ENCODE assay signal across 8 mouse cellular contexts in the genomic region with DNA sequence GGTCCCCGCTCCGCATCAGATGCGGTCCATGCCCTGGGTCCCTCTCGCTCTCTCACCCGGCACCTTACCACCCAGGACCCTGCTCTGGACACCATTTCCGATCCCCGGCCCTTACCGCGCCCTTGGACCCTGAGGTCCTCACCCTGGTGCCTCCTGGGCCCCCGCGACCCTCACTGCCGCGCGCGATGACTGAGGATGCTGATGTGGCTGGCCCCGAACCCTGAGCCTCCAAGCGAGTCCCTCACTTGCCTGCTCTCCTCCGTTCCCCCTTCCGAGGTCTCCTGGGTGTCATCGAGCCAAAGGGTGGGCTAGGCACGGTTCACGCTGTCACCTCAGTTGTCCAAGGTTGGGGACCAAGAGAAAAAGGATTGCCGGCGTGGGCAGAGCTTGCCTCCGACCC. TPM values are rescaled to one million over a fixed set of nuclear protein-coding genes. Genes with fewer than 3 reads are reported as not detected.
DNase-seq lines count a peak whose midpoint lies in the region; ATAC-seq and TF ChIP-seq lines count a peak whose summit lies in the region.

No protein-coding gene starts in this region.

- no peak for ATAC-seq in embryonic facial prominence, embryonic 14.5 days (ENCODE audit: low read depth)
- no peak for ATAC-seq in hindbrain, postnatal 0 days
- no peak for ATAC-seq in midbrain, embryonic 16.5 days

- H3K4me2 ChIP-seq in embryonic facial prominence, embryonic 14.5 days (ENCODE audit: low read depth, low read length), result peak overlapping the region; percentile 70
- H3K4me2 ChIP-seq in hindbrain, postnatal 0 days (ENCODE audit: low read depth, low read length), result peak overlapping the region; percentile 65
- H3K4me2 ChIP-seq in midbrain, embryonic 16.5 days (ENCODE audit: low read length), result peak overlapping the region; percentile 78

- peak overlapping the region; percentile 49 for H3K9ac ChIP-seq in embryonic facial prominence, embryonic 14.5 days (ENCODE audit: low read depth, low read length)
- H3K9ac ChIP-seq in hindbrain, postnatal 0 days (replicated peaks; ENCODE audit: low read length), result peak overlapping the region; percentile 51
- H3K9ac ChIP-seq in midbrain, embryonic 16.5 days (ENCODE audit: low read depth, low read length), result peak overlapping the region; percentile 59

- intact Hi-C loops in left cerebral cortex, adult 2 months (cut with DNase I), result loop anchor here (2.0 kb wide), 1 partner anchor 22 kb away; no protein-coding TSS in a partner anchor
- intact Hi-C loops in left cerebral cortex, postnatal 25 days (cut with DNase I), result no loop called here

- H3K27me3 ChIP-seq in embryonic facial prominence, embryonic 14.5 days (replicated peaks; ENCODE audit: control insufficient read depth, insufficient read depth, low read length), result peaks cover 41% of the 10 kb centered on the region
- peaks cover 20% of the 10 kb centered on the region for H3K27me3 ChIP-seq in hindbrain, postnatal 0 days (ENCODE audit: insufficient read depth, low read length)
- H3K27me3 ChIP-seq in midbrain, embryonic 16.5 days (ENCODE audit: control insufficient read depth, insufficient read depth, low read depth, low read length), result peaks cover 38% of the 10 kb centered on the region

- no peak for TF ChIP-seq CTCF in left cerebral cortex, adult 2 months (IDR thresholded peaks at IDR 0.05)
- no peak for TF ChIP-seq CTCF in hindbrain, postnatal 0 days (IDR thresholded peaks at IDR 0.05; ENCODE audit: low read depth)

- DNase-seq in left cerebral cortex, adult 2 months (ENCODE audit: extremely low spot score in 1 of 2, low spot score in 2 of 2), result no peak
- DNase-seq in left cerebral cortex, postnatal 25 days (ENCODE audit: low spot score in 2 of 2), result no peak
- DNase-seq in embryonic facial prominence, embryonic 14.5 days (ENCODE audit: low spot score), result no peak
- DNase-seq in hindbrain, postnatal 0 days (ENCODE audit: low spot score), result no peak
- DNase-seq in ovary, postnatal 36 days (ENCODE audit: low spot score), result no peak
- DNase-seq in adrenal gland, adult 8-10 months, result no peak
- DNase-seq in embryo, embryonic 11 days, result no peak

- H3K27ac ChIP-seq in left cerebral cortex, adult 2 months, result peak overlapping the region; percentile 25; the same call in 1 of the 2 replicates
- H3K27ac ChIP-seq in embryonic facial prominence, embryonic 14.5 days (replicated peaks; ENCODE audit: low read depth, low read length), result no peak overlapping the region
- H3K27ac ChIP-seq in hindbrain, postnatal 0 days, result no peak overlapping the region
- no peak overlapping the region for H3K27ac ChIP-seq in midbrain, embryonic 16.5 days (ENCODE audit: low read length)

- no peaks in the 10 kb centered on the region for H3K36me3 ChIP-seq in embryonic facial prominence, embryonic 14.5 days (ENCODE audit: control insufficient read depth, insufficient read depth, low read length)
- no peaks in the 10 kb centered on the region for H3K36me3 ChIP-seq in hindbrain, postnatal 0 days (ENCODE audit: insufficient read depth, low read length)
- no peaks in the 10 kb centered on the region for H3K36me3 ChIP-seq in midbrain, embryonic 16.5 days (ENCODE audit: control insufficient read depth, insufficient read depth, low read length)

- H3K4me3 ChIP-seq in left cerebral cortex, adult 2 months, result peak overlapping the region; percentile 45
- peak overlapping the region; percentile 48 for H3K4me3 ChIP-seq in embryonic facial prominence, embryonic 14.5 days (ENCODE audit: low read depth, low read length)
- H3K4me3 ChIP-seq in hindbrain, postnatal 0 days (ENCODE audit: low read length), result peak overlapping the region; percentile 49
- peak overlapping the region; percentile 49 for H3K4me3 ChIP-seq in midbrain, embryonic 16.5 days (ENCODE audit: low read depth, low read length)

- H3K9me3 ChIP-seq in embryonic facial prominence, embryonic 14.5 days (ENCODE audit: control insufficient read depth, low read length), result no peaks in the 10 kb centered on the region
- H3K9me3 ChIP-seq in hindbrain, postnatal 0 days (ENCODE audit: low read length), result no peaks in the 10 kb centered on the region
- H3K9me3 ChIP-seq in midbrain, embryonic 16.5 days (replicated peaks; ENCODE audit: control insufficient read depth, low read length, poor library complexity, severe bottlenecking), result no peaks in the 10 kb centered on the region; the same call in 1 of the 2 replicates

- WGBS in embryonic facial prominence, embryonic 14.5 days, result 31% methylated on average over 13 of the region's 25 CpGs
- 28% methylated on average over 25 of the region's 25 CpGs for WGBS in hindbrain, postnatal 0 days
- WGBS in midbrain, embryonic 16.5 days, result 25% methylated on average over 25 of the region's 25 CpGs

- no peaks in the 10 kb centered on the region for H3K4me1 ChIP-seq in embryonic facial prominence, embryonic 14.5 days (ENCODE audit: control insufficient read depth, insufficient read depth, low read length)
- H3K4me1 ChIP-seq in hindbrain, postnatal 0 days (ENCODE audit: insufficient read depth, low read length), result 0 out of 2 replicates have a peak, but pooled peaks cover 4% of the 10 kb centered on the region
- H3K4me1 ChIP-seq in midbrain, embryonic 16.5 days (ENCODE audit: control insufficient read depth, insufficient read depth, low read length), result peaks cover 7% of the 10 kb centered on the region; the same call in 1 of the 2 replicates

RNA-seq across cellular contexts. Expression of a gene that starts 0.6 kb away (rescaled TPM):
- 1 to 10 TPM; 6.2 to 9.0 TPM for total RNA-seq in left cerebral cortex, adult 2 months (2021)
- total RNA-seq in left cerebral cortex, postnatal 25 days (2021), result 1 to 10 TPM; 6.9 to 7.8 TPM
- polyA plus RNA-seq in embryonic facial prominence, embryonic 14.5 days (2014; fragmentation: Nextera tagmentation; extraction: Ambion mirVana), result 2.2 and 2.7 TPM in 2 replicates
- 4.1 and 4.9 TPM in 2 replicates for total RNA-seq in hindbrain, postnatal 0 days (2014; rRNA removed)
- 3.7 and 4.9 TPM in 2 replicates for polyA plus RNA-seq in hindbrain, postnatal 0 days (2015; fragmentation: Nextera tagmentation; extraction: Ambion mirVana)
- polyA plus RNA-seq in midbrain, embryonic 16.5 days (2015; fragmentation: Nextera tagmentation; extraction: Ambion mirVana), result 3.4 and 4.2 TPM in 2 replicates
- 10 to 100 TPM in 2 of 4 experiments, 1 to 10 TPM in 2; 7.0 to 19.5 (median 13.3) TPM for total RNA-seq in adrenal gland, adult 8-10 months (2022)

RNA-seq across cellular contexts. Expression of a gene that starts 12.5 kb away (rescaled TPM):
- 10 to 100 TPM in 1 of 2 experiments, 1 to 10 TPM in 1; 8.0 to 10.6 TPM for total RNA-seq in left cerebral cortex, adult 2 months (2021)
- total RNA-seq in left cerebral cortex, postnatal 25 days (2021), result 10 to 100 TPM in 1 of 2 experiments, 1 to 10 TPM in 1; 9.4 to 10.0 TPM
- 21.6 and 23.9 TPM in 2 replicates for polyA plus RNA-seq in embryonic facial prominence, embryonic 14.5 days (2014; fragmentation: Nextera tagmentation; extraction: Ambion mirVana)
- total RNA-seq in hindbrain, postnatal 0 days (2014; rRNA removed), result 8.6 and 8.9 TPM in 2 replicates
- polyA plus RNA-seq in hindbrain, postnatal 0 days (2015; fragmentation: Nextera tagmentation; extraction: Ambion mirVana), result 18.6 and 22.9 TPM in 2 replicates
- 22.2 and 22.4 TPM in 2 replicates for polyA plus RNA-seq in midbrain, embryonic 16.5 days (2015; fragmentation: Nextera tagmentation; extraction: Ambion mirVana)
- 10 to 100 TPM; 15.5 to 23.6 (median 17.5) TPM for total RNA-seq in adrenal gland, adult 8-10 months (2022)

RNA-seq across cellular contexts. Expression of a gene that starts 29.1 kb away (rescaled TPM):
- 1 to 10 TPM; 3.5 to 3.7 TPM for total RNA-seq in left cerebral cortex, adult 2 months (2021)
- total RNA-seq in left cerebral cortex, postnatal 25 days (2021), result 1 to 10 TPM; 3.4 to 4.1 TPM
- polyA plus RNA-seq in embryonic facial prominence, embryonic 14.5 days (2014; fragmentation: Nextera tagmentation; extraction: Ambion mirVana), result 6.7 and 8.3 TPM in 2 replicates
- 2.3 and 5.0 TPM in 2 replicates for total RNA-seq in hindbrain, postnatal 0 days (2014; rRNA removed)
- 4.7 and 4.8 TPM in 2 replicates for polyA plus RNA-seq in hindbrain, postnatal 0 days (2015; fragmentation: Nextera tagmentation; extraction: Ambion mirVana)
- 3.0 and 3.6 TPM in 2 replicates for polyA plus RNA-seq in midbrain, embryonic 16.5 days (2015; fragmentation: Nextera tagmentation; extraction: Ambion mirVana)
- 10 to 100 TPM; 13.4 to 16.8 (median 13.7) TPM for total RNA-seq in adrenal gland, adult 8-10 months (2022)

RNA-seq across cellular contexts. Expression of a gene that starts 54.3 kb away (rescaled TPM):
- 10 to 100 TPM; 70.0 to 70.1 TPM for total RNA-seq in left cerebral cortex, adult 2 months (2021)
- total RNA-seq in left cerebral cortex, postnatal 25 days (2021), result 10 to 100 TPM; 72.9 to 76.9 TPM
- 58.8 and 60.9 TPM in 2 replicates for polyA plus RNA-seq in embryonic facial prominence, embryonic 14.5 days (2014; fragmentation: Nextera tagmentation; extraction: Ambion mirVana)
- 50.0 and 62.1 TPM in 2 replicates for total RNA-seq in hindbrain, postnatal 0 days (2014; rRNA removed)
- 57.4 and 59.1 TPM in 2 replicates for polyA plus RNA-seq in hindbrain, postnatal 0 days (2015; fragmentation: Nextera tagmentation; extraction: Ambion mirVana)
- 70.1 and 77.6 TPM in 2 replicates for polyA plus RNA-seq in midbrain, embryonic 16.5 days (2015; fragmentation: Nextera tagmentation; extraction: Ambion mirVana)
- total RNA-seq in adrenal gland, adult 8-10 months (2022), result 10 to 100 TPM; 72.8 to 84.0 (median 81.5) TPM
